Mouse (Mus musculus) right cerebral cortex, adult 2 months (tissue): ENCODE results near the gene Garem2.

Source experiments
- DNase-seq, 2 experiments: peaks; one replicate each; pipeline ENCODE4 v3.0.0; 2021 to 2022; ENCODE audit warnings: low spot score in 2 of 2

Gene Garem2

DNA sequence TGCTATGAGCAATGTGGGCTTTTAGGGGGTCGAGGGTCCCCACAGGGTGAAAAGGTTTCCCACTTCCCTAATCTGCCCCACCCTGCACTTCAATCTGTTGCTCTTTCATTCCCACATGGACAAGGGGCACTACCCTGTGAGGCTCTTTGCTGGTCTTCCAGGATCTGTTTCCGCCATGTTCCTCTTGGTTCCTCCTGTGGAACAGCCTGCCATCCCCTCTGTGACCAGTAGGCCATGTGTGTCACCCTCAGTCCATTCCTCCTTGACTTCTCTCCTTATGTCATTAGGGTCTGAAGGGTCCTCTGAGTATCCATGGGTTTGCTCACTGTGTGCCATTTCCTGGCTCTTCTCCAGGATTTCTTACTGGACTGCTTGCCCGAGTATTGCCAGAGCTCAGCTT is 6.8 kb downstream of the Garem2 start:
- no peak for DNase-seq

- DNase-seq = no peak
Measured at GRCm38 (mm10) chr5:30112533-30113068, 7.6 kb downstream of the Garem2 start.

GRCm38 (mm10) chr5:30113881-30114760 is 9.2 kb downstream of the Garem2 start:
- peak; percentile 49 to 62 for DNase-seq

DNA sequence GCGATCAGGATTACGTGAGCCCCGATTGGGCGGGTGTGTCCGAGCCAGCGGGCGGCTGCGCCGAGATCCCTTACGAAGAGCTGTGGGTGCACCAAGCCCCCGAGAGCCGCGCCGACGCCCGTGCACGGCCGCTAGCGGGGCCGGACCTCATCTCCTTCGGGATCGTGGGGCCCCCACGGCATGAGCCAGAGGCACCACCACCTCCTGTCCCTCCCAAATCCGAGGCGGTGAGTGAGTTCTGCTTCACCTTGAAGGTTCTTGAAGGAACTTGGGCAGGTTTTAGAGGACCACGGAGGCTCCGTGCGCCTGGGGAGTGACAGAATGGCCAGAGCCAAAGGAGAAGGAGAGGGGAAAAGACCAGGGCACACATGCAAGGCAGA is 9.8 kb downstream of the Garem2 start:
- no peak for DNase-seq

- DNase-seq = no peak
Measured at GRCm38 (mm10) chr5:30115718-30116117, 10.8 kb downstream of the Garem2 start.

DNA sequence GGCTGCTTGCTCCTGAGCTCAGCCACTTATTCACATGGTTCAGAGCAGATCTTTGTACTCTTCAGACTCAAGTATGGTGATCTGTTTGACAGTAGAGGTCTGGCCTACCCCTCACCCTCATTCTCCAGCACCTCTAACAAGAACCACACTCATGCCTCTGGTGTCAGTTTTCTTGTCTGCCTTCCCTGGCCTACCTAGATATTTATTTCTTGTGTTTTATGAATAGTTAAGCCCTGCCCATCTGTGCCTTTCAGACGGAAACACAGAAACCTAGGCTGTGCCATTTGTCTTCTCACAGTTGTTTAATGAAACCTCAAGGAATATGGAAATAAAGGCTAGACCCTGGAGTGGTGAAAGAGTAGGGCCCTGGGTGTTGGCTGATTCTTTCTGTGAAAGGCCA is 13.1 kb downstream of the Garem2 start:
- DNase-seq = no peak

DNA sequence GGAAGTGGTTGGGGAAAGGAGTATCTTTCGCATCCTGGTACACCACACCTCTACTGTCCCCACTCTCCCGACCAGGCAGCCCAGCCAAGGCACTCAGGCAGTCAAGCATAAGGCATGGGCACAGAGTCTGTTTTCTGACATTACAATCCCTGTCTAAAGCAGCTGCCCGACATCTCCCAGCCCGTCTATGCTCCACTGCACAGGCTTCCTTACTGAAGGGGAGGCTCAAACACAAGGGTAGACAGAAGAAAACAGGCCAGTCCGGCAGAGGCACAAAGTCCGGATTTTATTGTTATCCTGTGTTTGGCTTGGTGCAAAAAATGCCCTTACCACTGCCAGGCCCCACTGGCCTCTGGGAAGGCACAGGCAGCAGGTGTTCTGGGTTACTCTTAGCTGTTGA is 14.2 kb downstream of the Garem2 start:
- DNase-seq = no peak

GRCm38 (mm10) chr5:30120106-30120505 is 15.1 kb downstream of the Garem2 start:
- DNase-seq = no peak

DNA sequence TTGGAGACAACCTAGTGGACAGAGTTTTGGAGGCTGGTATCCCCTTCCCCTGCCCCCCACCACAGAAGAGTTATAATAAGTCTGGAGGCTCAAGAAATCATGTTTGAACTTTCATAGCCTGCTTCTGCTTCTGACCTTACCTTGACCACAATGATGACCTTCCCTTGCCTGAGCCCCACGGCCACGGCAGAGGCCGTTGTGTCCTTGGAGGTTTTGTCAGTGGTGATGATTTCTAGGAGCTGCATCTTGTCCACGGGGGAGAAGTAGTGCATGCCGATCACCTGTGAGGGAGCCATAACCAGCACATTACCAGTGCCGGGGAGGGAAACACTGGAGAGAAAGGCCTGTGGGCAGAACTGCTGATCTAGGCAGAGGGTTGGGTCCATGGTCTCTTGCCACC is 17.5 kb downstream of the Garem2 start:
- no peak for DNase-seq

- DNase-seq = peak in 1 of 2 experiments; percentile 27
Measured at GRCm38 (mm10) chr5:30125587-30125986, 20.6 kb downstream of the Garem2 start.

DNA sequence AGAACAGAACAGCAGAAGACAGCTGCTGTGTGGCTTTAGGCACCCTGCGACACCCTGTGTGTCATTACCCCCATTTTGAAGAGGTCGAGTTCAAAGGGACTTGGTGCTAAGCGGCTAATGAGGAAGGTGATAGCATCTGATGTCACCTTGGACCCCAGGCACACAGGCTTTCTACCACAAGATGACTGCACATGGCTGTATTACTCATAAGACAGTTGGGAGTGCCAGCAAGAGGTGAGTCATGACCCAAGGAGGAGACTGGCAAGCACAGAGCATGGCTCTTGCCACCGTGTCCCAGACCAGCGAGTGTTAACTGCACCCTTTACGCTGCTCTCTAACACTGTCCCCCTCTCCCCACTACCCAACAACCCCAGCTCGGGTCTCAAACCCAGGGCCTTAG is 21.8 kb downstream of the Garem2 start:
- no peak for DNase-seq

GRCm38 (mm10) chr5:30127921-30128597 is 23.1 kb downstream of the Garem2 start:
- no peak for DNase-seq

DNA sequence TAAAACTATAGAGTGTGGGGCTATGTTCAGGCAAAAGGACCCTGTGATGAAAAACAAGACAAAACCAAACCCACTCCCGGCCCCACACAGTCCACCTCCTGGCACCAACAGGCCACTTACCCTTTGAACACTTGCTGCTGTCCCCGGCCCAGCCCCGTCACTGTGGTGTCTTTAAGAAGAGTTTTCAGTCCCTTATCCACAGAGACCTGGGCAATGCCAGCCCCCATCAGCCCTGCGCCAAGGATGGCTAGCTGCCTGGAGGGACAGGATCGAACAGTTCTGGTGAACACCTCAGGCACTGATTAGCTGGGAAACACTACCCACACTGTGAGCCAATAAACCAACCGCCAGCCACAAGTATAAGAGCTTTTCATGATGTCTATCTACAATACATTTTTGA is 23.7 kb downstream of the Garem2 start:
- no peak for DNase-seq

DNA sequence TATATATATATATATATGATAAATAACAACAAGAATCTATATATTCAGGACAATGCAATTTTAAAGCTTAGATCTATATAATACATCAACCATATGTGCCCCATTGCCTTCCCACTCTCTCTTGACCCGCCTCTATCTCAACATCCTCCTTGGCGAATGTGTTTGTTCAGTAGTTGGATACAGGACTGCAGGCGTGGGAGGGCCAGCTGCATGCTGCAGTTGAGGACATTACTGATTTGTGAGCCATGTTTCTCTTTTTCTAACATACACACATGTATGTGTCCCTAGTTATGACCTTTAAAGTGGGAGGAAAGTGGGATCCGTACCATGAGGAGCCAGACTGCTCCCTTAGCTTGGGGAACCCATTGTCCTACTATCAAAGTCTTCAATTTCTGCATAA is 26.3 kb downstream of the Garem2 start:
- DNase-seq = no peak

DNA sequence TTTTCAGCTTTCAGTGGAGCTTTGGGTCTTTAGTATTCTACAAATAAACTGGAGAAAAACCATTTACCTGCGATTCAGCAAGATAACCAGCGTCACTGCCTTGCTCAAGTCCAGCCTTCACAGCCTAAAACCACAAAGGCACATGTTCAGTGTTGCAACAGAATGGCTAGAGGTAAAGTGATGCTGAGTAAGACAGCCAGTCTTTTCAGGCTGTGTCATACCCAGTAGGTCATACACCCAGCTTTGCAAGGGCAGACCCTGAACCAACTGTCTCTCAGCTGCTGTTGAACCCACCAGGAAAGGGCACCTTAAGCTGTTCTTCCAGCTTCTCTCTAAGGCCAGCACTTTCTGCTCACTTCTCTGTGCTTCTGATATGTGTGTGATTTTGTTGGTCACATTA is 27.2 kb downstream of the Garem2 start:
- no peak for DNase-seq

- no peak for DNase-seq
Measured at GRCm38 (mm10) chr5:30135711-30136231, 30.8 kb downstream of the Garem2 start.

DNA sequence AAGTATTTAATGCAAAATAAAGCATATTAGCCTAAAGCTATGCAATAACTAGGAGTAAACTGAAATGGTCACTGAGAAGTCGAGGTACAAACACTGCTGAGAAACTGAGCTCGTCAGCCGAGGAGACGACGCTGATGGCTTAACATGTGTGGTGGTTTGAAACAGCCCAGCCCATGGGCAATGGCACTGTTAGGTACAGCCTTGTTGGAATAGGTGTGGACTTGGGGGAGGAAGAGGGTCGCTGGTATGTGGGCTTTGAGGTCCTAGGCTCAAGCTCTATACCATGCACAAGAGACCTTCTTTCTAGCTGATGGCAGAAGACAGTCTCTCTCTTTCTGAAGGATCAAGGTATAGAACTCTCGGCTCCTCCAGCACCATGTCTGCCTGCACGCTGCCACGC is 32.3 kb downstream of the Garem2 start:
- DNase-seq = no peak

- no peak for DNase-seq
Measured at GRCm38 (mm10) chr5:30138193-30138592, 33.2 kb downstream of the Garem2 start.

DNA sequence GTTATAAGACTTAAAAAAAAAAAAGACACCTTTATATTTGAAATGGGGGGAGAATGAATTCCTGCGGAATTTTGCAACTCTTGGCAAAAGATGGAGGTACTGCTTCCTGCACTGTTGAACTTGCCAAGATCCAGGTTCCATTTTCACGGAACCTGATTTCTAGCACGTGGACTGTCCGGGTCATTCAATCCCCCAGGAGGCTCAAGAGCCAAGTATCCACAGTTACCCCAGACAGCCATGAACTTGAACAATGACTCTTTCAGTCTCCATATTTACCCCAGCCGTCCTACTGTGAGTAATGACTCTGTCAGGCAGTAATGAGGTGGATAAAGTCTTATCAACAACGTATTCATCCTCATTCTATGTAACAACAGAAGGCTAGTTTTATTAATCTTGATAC is 41.6 kb downstream of the Garem2 start:
- DNase-seq = no peak

DNA sequence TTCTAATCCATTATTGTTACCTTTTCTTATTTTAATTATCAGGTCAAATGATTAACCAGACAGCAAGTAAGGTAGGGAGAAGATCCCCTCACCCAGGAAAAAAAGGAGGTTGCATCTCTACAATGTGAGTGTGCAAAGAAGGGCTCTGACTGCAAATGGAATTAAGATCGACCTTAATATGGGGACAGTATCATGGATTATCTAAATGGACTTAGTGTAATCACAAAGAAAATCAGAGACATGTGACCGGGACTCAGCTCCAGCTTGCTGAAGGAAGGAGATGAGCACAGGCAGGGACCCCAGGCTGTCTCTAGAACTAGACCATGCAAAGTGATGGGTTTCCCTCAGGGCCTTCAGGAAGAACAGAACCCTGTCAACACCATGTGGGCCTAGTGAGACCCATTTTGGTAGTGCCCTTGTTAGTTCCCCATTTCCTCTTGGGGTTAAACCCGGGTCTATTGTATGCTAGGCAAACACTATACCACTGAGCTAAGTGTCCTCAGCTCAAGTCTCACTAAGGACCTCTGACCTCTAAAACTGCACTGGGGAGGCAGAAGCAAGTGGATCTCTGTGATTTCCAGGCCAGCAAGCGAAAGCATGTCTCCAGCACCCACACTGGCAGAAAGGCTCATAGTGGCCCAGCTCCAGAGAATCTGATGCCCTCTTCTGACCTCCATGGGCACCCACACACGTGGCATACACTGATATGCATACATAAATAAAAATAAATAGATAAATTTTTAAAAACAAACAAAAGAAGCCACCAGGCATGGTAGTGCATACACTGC is 43.4 kb downstream of the Garem2 start:
- no peak for DNase-seq

DNA sequence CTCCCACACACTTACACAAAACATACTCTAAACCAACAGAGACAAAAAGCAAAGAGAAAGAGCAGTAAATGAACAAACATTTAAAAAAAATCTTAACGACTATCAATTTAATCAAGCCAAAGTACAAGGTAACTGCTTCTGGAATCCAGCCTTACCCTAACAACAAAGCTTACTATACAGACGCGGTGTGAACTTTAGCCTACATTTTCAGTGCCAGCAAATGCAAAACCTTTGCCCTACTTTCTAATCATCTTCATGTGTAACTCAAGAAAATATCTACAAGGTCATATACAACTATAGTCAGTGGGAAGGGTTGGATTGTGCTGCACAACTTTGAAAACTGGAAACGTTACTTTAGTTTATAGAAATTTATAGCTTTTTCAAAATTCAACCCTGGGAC is 47.0 kb downstream of the Garem2 start:
- no peak for DNase-seq

- no peak for DNase-seq
Measured at GRCm38 (mm10) chr5:30152413-30152812, 47.5 kb downstream of the Garem2 start.
